Mouse (Mus musculus): Measurements from ENCODE around the gene Samd5. TPM values are rescaled to one million over a fixed set of nuclear protein-coding genes. Genes with fewer than 3 reads are reported as not detected.

Samd5 gene
- polyA plus RNA-seq, 1 experiment from 2014 or later = 8.4 TPM

DNA sequence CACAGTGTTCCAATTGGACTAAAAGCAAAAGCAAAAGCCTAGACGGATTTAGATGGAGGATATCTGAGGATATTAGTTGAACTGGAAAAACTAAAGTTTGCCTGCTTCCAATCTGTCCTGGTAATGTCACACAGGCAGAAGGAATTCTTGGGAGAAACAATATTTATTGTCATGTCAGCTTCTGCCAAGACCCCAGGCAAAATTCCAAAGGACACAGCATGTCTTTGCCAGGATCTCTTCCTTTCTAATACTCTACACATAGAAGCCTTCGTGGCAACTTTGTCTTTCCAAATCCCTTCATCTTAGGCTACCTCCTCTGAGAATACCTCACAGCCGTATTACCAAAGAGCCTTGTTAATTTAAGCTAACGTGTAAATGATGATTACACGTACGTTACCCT lies 4.7 kb downstream of the Samd5 start:
- no peaks in the 10 kb centered on the region for H3K9me3 ChIP-seq (ENCODE audit: control insufficient read depth, low read length)
- H3K4me1 ChIP-seq (ENCODE audit: control insufficient read depth, insufficient read depth, low read length) = no peaks in the 10 kb centered on the region; the same call in 1 of the 2 replicates
- 88% methylated on average over 6 of the region's 6 CpGs for WGBS
- H3K4me3 ChIP-seq (ENCODE audit: low read depth, low read length) = no peak overlapping the region
- H3K4me2 ChIP-seq = no peak overlapping the region
- H3K36me3 ChIP-seq (ENCODE audit: control insufficient read depth, insufficient read depth, low read length) = no peaks in the 10 kb centered on the region
- ATAC-seq (ENCODE audit: low FRiP score) = no peak
- peak; percentile 37 for DNase-seq (ENCODE audit: low spot score, missing footprints)
- H3K27me3 ChIP-seq (ENCODE audit: control insufficient read depth, insufficient read depth, low read length) = peaks cover 5% of the 10 kb centered on the region; the same call in 1 of the 2 replicates
- H3K27ac ChIP-seq (ENCODE audit: low read depth, low read length) = no peak overlapping the region
- H3K9ac ChIP-seq (ENCODE audit: low read length) = no peak overlapping the region

DNA sequence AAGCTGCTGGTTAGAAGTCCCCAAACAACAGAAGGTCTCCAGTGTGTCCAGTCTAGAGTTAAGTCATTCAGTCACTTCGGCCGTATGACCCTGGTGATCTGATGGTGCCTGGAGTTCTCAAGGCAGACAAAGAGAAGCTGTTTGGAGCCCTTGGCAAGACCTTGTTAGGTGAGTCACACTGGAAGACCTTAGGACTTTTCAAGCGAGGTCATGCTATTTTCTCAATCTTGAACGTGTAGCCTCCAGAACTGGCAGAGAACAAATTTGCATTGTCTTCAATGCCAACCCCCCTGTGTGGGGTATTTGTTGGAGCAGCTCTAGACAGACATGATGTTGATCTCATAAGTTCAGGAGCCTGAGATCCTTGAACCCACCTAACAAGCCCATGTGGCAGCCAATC lies 6.2 kb downstream of the Samd5 start:
- no peaks in the 10 kb centered on the region for H3K9me3 ChIP-seq (ENCODE audit: control insufficient read depth, low read length)
- no peak overlapping the region for H3K9ac ChIP-seq (ENCODE audit: low read length)
- peaks cover 4% of the 10 kb centered on the region; the same call in 1 of the 2 replicates for H3K27me3 ChIP-seq (ENCODE audit: control insufficient read depth, insufficient read depth, low read length)
- no peaks in the 10 kb centered on the region for H3K4me1 ChIP-seq (ENCODE audit: control insufficient read depth, insufficient read depth, low read length)
- H3K27ac ChIP-seq (ENCODE audit: low read depth, low read length) = no peak overlapping the region
- H3K4me2 ChIP-seq = no peak overlapping the region
- no peaks in the 10 kb centered on the region for H3K36me3 ChIP-seq (ENCODE audit: control insufficient read depth, insufficient read depth, low read length)
- no peak overlapping the region for H3K4me3 ChIP-seq (ENCODE audit: low read depth, low read length)
- ATAC-seq (ENCODE audit: low FRiP score) = no peak
- DNase-seq (ENCODE audit: low spot score, missing footprints) = no peak
- WGBS = 83% methylated on average over 4 of the region's 4 CpGs

GRCm38 (mm10) chr10:9652946-9653345 lies 22.1 kb downstream of the Samd5 start:
- 43% methylated on average over 5 of the region's 5 CpGs for WGBS
- H3K4me2 ChIP-seq = no peak overlapping the region
- no peak for DNase-seq (ENCODE audit: low spot score, missing footprints)

GRCm38 (mm10) chr10:9650050-9650825 lies 24.8 kb downstream of the Samd5 start:
- Histone ChIP-seq H3K27me3 (ENCODE audit: control insufficient read depth, insufficient read depth, low read length) (no peaks in the 10 kb centered on the region), H3K4me2 (no peak overlapping the region), H3K4me1 (ENCODE audit: control insufficient read depth, insufficient read depth, low read length) (0 out of 2 replicates have a peak, but pooled peaks cover 2% of the 10 kb centered on the region), H3K9ac (ENCODE audit: low read length) (no peak overlapping the region), H3K9me3 (ENCODE audit: control insufficient read depth, low read length) (no peaks in the 10 kb centered on the region), H3K27ac (ENCODE audit: low read depth, low read length) (no peak overlapping the region), H3K4me3 (ENCODE audit: low read depth, low read length) (no peak overlapping the region), H3K36me3 (ENCODE audit: control insufficient read depth, insufficient read depth, low read length) (no peaks in the 10 kb centered on the region)
- 71% methylated on average over 6 of the region's 6 CpGs for WGBS
- ATAC-seq (ENCODE audit: low FRiP score) (no peak), DNase-seq (ENCODE audit: low spot score, missing footprints) (no peak)

More at GRCm38 (mm10) chr10:9652946-9653345, 22.1 kb downstream of the Samd5 start:
- Histone ChIP-seq H3K27ac (ENCODE audit: low read depth, low read length) (no peak overlapping the region), H3K9ac (ENCODE audit: low read length) (no peak overlapping the region), H3K4me1 (ENCODE audit: control insufficient read depth, insufficient read depth, low read length) (0 out of 2 replicates have a peak, but pooled peaks cover 2% of the 10 kb centered on the region), H3K9me3 (ENCODE audit: control insufficient read depth, low read length) (no peaks in the 10 kb centered on the region), H3K4me3 (ENCODE audit: low read depth, low read length) (no peak overlapping the region), H3K27me3 (ENCODE audit: control insufficient read depth, insufficient read depth, low read length) (no peaks in the 10 kb centered on the region), H3K36me3 (ENCODE audit: control insufficient read depth, insufficient read depth, low read length) (no peaks in the 10 kb centered on the region)
- ATAC-seq (ENCODE audit: low FRiP score) = 0 out of 2 replicates have a peak, but pooled peaks have one; percentile 11

GRCm38 (mm10) chr10:9648464-9648863 lies 26.5 kb downstream of the Samd5 start:
- 55% methylated on average over 2 of the region's 2 CpGs for WGBS
- Histone ChIP-seq H3K4me3 (ENCODE audit: low read depth, low read length) (no peak overlapping the region), H3K27me3 (ENCODE audit: control insufficient read depth, insufficient read depth, low read length) (no peaks in the 10 kb centered on the region), H3K4me2 (no peak overlapping the region), H3K27ac (ENCODE audit: low read depth, low read length) (peak overlapping the region; percentile 20; the same call in 1 of the 2 replicates), H3K36me3 (ENCODE audit: control insufficient read depth, insufficient read depth, low read length) (no peaks in the 10 kb centered on the region), H3K9me3 (ENCODE audit: control insufficient read depth, low read length) (no peaks in the 10 kb centered on the region), H3K9ac (ENCODE audit: low read length) (no peak overlapping the region), H3K4me1 (ENCODE audit: control insufficient read depth, insufficient read depth, low read length) (0 out of 2 replicates have a peak, but pooled peaks cover 2% of the 10 kb centered on the region)
- ATAC-seq (ENCODE audit: low FRiP score) (no peak), DNase-seq (ENCODE audit: low spot score, missing footprints) (no peak)

DNA sequence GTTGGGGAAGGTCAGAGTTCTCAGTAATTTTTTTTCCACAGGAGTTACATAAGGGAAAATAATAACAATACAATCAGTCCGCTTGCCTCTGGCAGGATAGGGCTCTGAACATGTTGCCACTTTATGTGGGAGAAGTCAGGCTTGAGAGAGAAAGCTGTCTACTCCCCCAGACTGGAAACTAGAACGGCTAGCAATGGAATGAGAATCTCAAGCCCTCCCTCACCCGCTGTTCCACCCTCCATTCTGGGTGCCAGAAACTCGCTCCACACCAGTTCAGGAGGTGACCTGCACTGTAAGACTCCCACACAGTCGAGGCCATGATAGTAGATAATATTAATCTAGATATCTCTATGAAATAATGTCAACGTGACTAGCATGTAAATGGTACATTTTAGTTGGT lies 27.3 kb downstream of the Samd5 start:
- DNase-seq (ENCODE audit: low spot score, missing footprints) (no peak), ATAC-seq (ENCODE audit: low FRiP score) (no peak)
- 76% methylated on average over 6 of the region's 6 CpGs for WGBS
- H3K27ac ChIP-seq (ENCODE audit: low read depth, low read length) = no peak overlapping the region
- H3K4me3 ChIP-seq (ENCODE audit: low read depth, low read length) = no peak overlapping the region
- no peak overlapping the region for H3K4me2 ChIP-seq
- no peak overlapping the region for H3K9ac ChIP-seq (ENCODE audit: low read length)
- no peaks in the 10 kb centered on the region for H3K9me3 ChIP-seq (ENCODE audit: control insufficient read depth, low read length)
- H3K36me3 ChIP-seq (ENCODE audit: control insufficient read depth, insufficient read depth, low read length) = no peaks in the 10 kb centered on the region
- H3K27me3 ChIP-seq (ENCODE audit: control insufficient read depth, insufficient read depth, low read length) = no peaks in the 10 kb centered on the region
- H3K4me1 ChIP-seq (ENCODE audit: control insufficient read depth, insufficient read depth, low read length) = 0 out of 2 replicates have a peak, but pooled peaks cover 2% of the 10 kb centered on the region

- H3K36me3 ChIP-seq (ENCODE audit: control insufficient read depth, insufficient read depth, low read length) = no peaks in the 10 kb centered on the region
- ATAC-seq (ENCODE audit: low FRiP score) (no peak), DNase-seq (ENCODE audit: low spot score, missing footprints) (no peak)
- WGBS = 92% methylated on average over 3 of the region's 3 CpGs
- H3K4me2 ChIP-seq = no peak overlapping the region
- no peaks in the 10 kb centered on the region for H3K9me3 ChIP-seq (ENCODE audit: control insufficient read depth, low read length)
- 0 out of 2 replicates have a peak, but pooled peaks cover 2% of the 10 kb centered on the region for H3K4me1 ChIP-seq (ENCODE audit: control insufficient read depth, insufficient read depth, low read length)
- no peaks in the 10 kb centered on the region for H3K27me3 ChIP-seq (ENCODE audit: control insufficient read depth, insufficient read depth, low read length)
- no peak overlapping the region for H3K9ac ChIP-seq (ENCODE audit: low read length)
- H3K27ac ChIP-seq (ENCODE audit: low read depth, low read length) = no peak overlapping the region
- H3K4me3 ChIP-seq (ENCODE audit: low read depth, low read length) = no peak overlapping the region
Measured at GRCm38 (mm10) chr10:9646391-9646790, 28.6 kb downstream of the Samd5 start.

- WGBS = 87% methylated on average over 6 of the region's 6 CpGs
Measured at GRCm38 (mm10) chr10:9643531-9643930, 31.5 kb downstream of the Samd5 start.

GRCm38 (mm10) chr10:9642077-9642476 lies 32.9 kb downstream of the Samd5 start:
- Histone ChIP-seq H3K27me3 (ENCODE audit: control insufficient read depth, insufficient read depth, low read length) (no peaks in the 10 kb centered on the region), H3K27ac (ENCODE audit: low read depth, low read length) (no peak overlapping the region), H3K4me3 (ENCODE audit: low read depth, low read length) (no peak overlapping the region), H3K4me1 (ENCODE audit: control insufficient read depth, insufficient read depth, low read length) (no peaks in the 10 kb centered on the region; the same call in 1 of the 2 replicates), H3K9me3 (ENCODE audit: control insufficient read depth, low read length) (no peaks in the 10 kb centered on the region), H3K36me3 (ENCODE audit: control insufficient read depth, insufficient read depth, low read length) (no peaks in the 10 kb centered on the region), H3K4me2 (no peak overlapping the region), H3K9ac (ENCODE audit: low read length) (no peak overlapping the region)
- no peak for DNase-seq (ENCODE audit: low spot score, missing footprints)
- ATAC-seq (ENCODE audit: low FRiP score) = no peak
- WGBS = 94% methylated on average over 4 of the region's 4 CpGs

More at GRCm38 (mm10) chr10:9643531-9643930, 31.5 kb downstream of the Samd5 start:
- Histone ChIP-seq H3K4me2 (no peak overlapping the region), H3K36me3 (ENCODE audit: control insufficient read depth, insufficient read depth, low read length) (no peaks in the 10 kb centered on the region), H3K4me1 (ENCODE audit: control insufficient read depth, insufficient read depth, low read length) (no peaks in the 10 kb centered on the region), H3K4me3 (ENCODE audit: low read depth, low read length) (no peak overlapping the region), H3K9me3 (ENCODE audit: control insufficient read depth, low read length) (no peaks in the 10 kb centered on the region), H3K27me3 (ENCODE audit: control insufficient read depth, insufficient read depth, low read length) (no peaks in the 10 kb centered on the region), H3K9ac (ENCODE audit: low read length) (no peak overlapping the region), H3K27ac (ENCODE audit: low read depth, low read length) (no peak overlapping the region)
- DNase-seq (ENCODE audit: low spot score, missing footprints) (no peak), ATAC-seq (ENCODE audit: low FRiP score) (no peak)

Data from midbrain, embryonic 11.5 days (tissue).